Mouse (Mus musculus) gastrocnemius, adult 2 months (tissue): ENCODE measurements at regions not wholly inside any gene's neighbourhood (a gene's known extent, or its start where the extent isn't known, plus 50 kb on each side); places are given as distances from the start of the nearest gene placed in this dataset.

Source experiments
- DNase-seq: peaks from one replicate; pipeline ENCODE4 v3.0.0; 2022
- H3K27ac ChIP-seq: fragments of 200-600 bp; 2 replicates; pipeline ENCODE4 v1.8.1; 2022; ENCODE audit warnings: mild to moderate bottlenecking
- H3K4me3 ChIP-seq: fragments of 200-600 bp; 2 replicates; pipeline ENCODE4 v1.8.1; 2022; ENCODE audit warnings: mild to moderate bottlenecking, moderate library complexity
- CTCF ChIP-seq: fragments of 200-600 bp; IDR thresholded peaks from 2 replicates; pipeline ENCODE4 v1.8.1; 2022; ENCODE audit warnings: antibody characterized with exemption, mild to moderate bottlenecking, moderate library complexity
- intact Hi-C: fragments of 180-260 bp; cut with DNase I; formaldehyde crosslinking; loops from one replicate; pipeline ENCODE4 v1.15.1; 2025

- intact Hi-C loops = no loop called here
- TF ChIP-seq CTCF = no peak
- no peak for DNase-seq
- H3K27ac ChIP-seq = no peak overlapping the region
- no peak overlapping the region for H3K4me3 ChIP-seq
These were observed 162.3 kb upstream of the Zc3h12c start for GRCm38 (mm10) chr9:52330652-52331051.

DNA sequence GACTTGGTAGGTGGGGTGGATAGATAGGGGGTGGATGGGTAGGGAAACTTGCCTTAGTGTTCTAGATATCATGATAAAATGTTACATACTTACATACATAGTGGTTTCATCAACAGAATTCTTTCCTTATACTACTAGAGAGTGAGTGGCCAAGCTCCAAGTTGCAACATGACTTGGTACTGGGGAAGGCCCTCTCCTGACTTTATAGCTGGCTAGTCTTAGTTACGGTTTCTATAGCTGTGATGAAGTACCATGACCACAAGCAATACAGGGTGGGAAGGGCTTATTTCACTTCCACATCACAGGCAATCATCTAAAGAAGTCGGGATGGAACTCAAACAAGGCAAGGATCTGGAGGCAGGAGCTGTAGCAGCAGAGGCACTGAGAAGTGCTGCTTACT is 156.0 kb upstream of the Zc3h12c start:
- DNase-seq = no peak
- Histone ChIP-seq H3K4me3 (no peak overlapping the region), H3K27ac (no peak overlapping the region)
- intact Hi-C loops = no loop called here
- no peak for TF ChIP-seq CTCF

- no peak overlapping the region for H3K27ac ChIP-seq
- TF ChIP-seq CTCF = peak; percentile 4; the same call in 1 of the 2 replicates
- intact Hi-C loops = no loop called here
- no peak for DNase-seq
- H3K4me3 ChIP-seq = no peak overlapping the region
These were observed 155.4 kb upstream of the Zc3h12c start for GRCm38 (mm10) chr9:52323757-52324156.

GRCm38 (mm10) chr9:52323226-52323625 is 154.9 kb upstream of the Zc3h12c start:
- intact Hi-C loops = no loop called here
- TF ChIP-seq CTCF = no peak
- Histone ChIP-seq H3K4me3 (no peak overlapping the region), H3K27ac (no peak overlapping the region)
- no peak for DNase-seq

GRCm38 (mm10) chr9:52301521-52301920 is 133.1 kb upstream of the Zc3h12c start:
- intact Hi-C loops = no loop called here
- H3K27ac ChIP-seq = no peak overlapping the region
- TF ChIP-seq CTCF = no peak
- no peak for DNase-seq
- H3K4me3 ChIP-seq = no peak overlapping the region

DNA sequence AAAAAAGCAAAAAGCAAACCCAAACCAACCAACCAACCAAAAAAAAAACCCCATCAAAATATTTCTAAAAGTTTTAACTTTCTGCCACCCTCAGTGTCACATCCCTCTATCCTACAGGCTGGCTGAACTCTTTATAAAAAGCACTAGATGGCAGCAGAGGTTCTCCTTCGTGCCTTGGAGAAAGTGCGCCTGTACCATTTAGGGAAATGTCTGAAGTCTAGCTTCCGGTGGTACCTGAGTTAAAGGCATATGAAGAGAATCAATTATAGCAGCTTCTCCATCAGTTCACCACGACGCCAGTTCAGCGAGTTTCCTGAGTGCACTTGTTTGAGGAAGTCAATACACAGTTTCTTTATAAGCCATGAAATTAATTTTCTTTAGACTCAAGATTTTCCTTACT is 130.0 kb upstream of the Zc3h12c start:
- H3K27ac ChIP-seq = no peak overlapping the region
- TF ChIP-seq CTCF = peak; percentile 62
- intact Hi-C loops = loop anchor here (2.0 kb wide), 1 partner anchor 920 kb away; no protein-coding TSS in a partner anchor
- DNase-seq = no peak
- H3K4me3 ChIP-seq = no peak overlapping the region

- intact Hi-C loops = no loop called here
- TF ChIP-seq CTCF = no peak
- Histone ChIP-seq H3K4me3 (no peak overlapping the region), H3K27ac (no peak overlapping the region)
- DNase-seq = no peak
These were observed 126.3 kb upstream of the Zc3h12c start for GRCm38 (mm10) chr9:52294699-52295098.

DNA sequence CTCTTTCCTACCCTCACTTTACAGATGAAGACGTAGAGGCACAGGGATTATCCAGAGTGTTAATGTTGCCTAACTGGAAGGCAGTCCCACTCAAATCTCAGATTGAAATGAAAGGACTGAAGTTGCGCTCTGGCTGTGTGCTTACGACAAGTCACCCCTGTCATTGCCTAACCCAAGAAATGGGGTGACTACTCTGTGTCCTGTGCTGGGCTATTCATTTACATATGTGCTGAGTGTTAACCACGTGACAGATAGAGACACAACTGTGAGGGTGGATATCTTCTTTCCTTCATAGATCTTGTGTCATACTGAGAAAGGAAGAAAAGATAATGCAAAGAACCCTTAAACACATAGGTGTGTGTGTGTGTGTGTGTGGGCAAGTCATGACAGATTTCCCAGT is 120.7 kb upstream of the Zc3h12c start:
- TF ChIP-seq CTCF = no peak
- H3K27ac ChIP-seq = no peak overlapping the region
- intact Hi-C loops = loop anchor here (5.0 kb wide), 3 partner anchors 157 to 297 kb away; no protein-coding TSS in a partner anchor
- no peak overlapping the region for H3K4me3 ChIP-seq
- no peak for DNase-seq

GRCm38 (mm10) chr9:52287761-52288275 is 119.4 kb upstream of the Zc3h12c start:
- H3K27ac ChIP-seq = no peak overlapping the region
- intact Hi-C loops = loop anchor here (2.0 to 5.0 kb wide), 4 partner anchors 156 to 311 kb away; no protein-coding TSS in a partner anchor
- no peak for DNase-seq
- TF ChIP-seq CTCF = no peak
- no peak overlapping the region for H3K4me3 ChIP-seq

GRCm38 (mm10) chr9:52287246-52287651 is 118.9 kb upstream of the Zc3h12c start:
- peak; percentile 94 for TF ChIP-seq CTCF
- intact Hi-C loops = loop anchor here (2.0 to 5.0 kb wide), 4 partner anchors 155 to 310 kb away; no protein-coding TSS in a partner anchor
- no peak overlapping the region for H3K27ac ChIP-seq
- peak overlapping the region; percentile 55 for H3K4me3 ChIP-seq
- DNase-seq = peak; percentile 43

DNA sequence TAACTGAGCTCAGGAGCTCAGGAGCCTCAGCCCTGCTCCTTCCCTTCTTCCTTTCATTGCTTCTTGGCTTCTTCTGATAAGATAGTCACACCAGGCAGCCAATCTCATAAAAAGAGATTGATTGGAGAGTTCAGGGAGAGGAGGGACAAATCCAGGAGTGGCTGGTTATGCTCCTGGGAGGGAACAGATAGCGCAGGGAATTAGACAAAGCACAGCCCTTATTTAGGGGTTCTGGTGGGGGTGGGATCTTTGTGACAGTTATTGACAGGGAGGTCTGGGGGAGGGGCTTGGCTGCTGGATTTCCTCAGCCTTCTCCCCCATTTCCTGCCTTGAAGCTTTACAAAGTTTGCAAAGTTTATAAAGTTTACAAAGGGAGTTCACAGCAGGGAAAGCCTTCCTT is 117.7 kb upstream of the Zc3h12c start:
- no peak for DNase-seq
- TF ChIP-seq CTCF = no peak
- intact Hi-C loops = loop anchor here (2.0 to 5.0 kb wide), 4 partner anchors 154 to 309 kb away; no protein-coding TSS in a partner anchor
- Histone ChIP-seq H3K27ac (no peak overlapping the region), H3K4me3 (no peak overlapping the region)

- no peak for TF ChIP-seq CTCF
- no peak for DNase-seq
- no peak overlapping the region for H3K4me3 ChIP-seq
- H3K27ac ChIP-seq = no peak overlapping the region
- intact Hi-C loops = no loop called here
These were observed 115.2 kb upstream of the Zc3h12c start for GRCm38 (mm10) chr9:52283558-52283957.

GRCm38 (mm10) chr9:52280995-52281394 is 112.6 kb upstream of the Zc3h12c start:
- no peak for DNase-seq
- H3K27ac ChIP-seq = no peak overlapping the region
- intact Hi-C loops = no loop called here
- H3K4me3 ChIP-seq = no peak overlapping the region
- TF ChIP-seq CTCF = no peak

DNA sequence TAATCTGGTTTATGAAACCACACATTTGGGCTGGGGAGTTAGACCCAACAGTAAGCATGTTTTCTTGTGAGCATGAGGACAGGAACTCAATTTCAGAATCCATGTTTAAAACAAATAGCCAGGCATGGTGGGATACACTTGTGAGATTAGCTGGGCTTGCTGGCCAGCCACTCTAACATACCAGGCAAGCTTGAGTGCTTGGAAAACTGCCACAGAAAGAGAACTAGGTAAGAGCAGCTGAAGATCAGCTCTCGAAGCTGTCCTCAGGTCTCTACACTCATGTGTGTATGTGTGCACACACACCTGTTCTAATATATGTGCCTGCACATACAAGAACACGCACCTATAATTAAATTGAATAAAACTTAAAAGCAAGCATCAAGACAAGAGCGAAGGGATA is 112.2 kb upstream of the Zc3h12c start:
- H3K4me3 ChIP-seq = no peak overlapping the region
- no peak for TF ChIP-seq CTCF
- intact Hi-C loops = no loop called here

More for the DNA sequence above, 112.2 kb upstream of the Zc3h12c start:
- H3K27ac ChIP-seq = no peak overlapping the region
- no peak for DNase-seq
